Mouse (Mus musculus) lung, postnatal 0 days (tissue): ENCODE data around the gene Fsd2. TPM values are rescaled to one million over a fixed set of nuclear protein-coding genes. Genes with fewer than 3 reads are reported as not detected.
A peak's percentile ranks its signal among the peaks of the same experiment; 100 is the strongest.

Source experiments
- ATAC-seq: fragments of 200-750 bp; cut with Nextera tagmentation; 2 replicates; pipeline ENCODE4 v1.8.0; 2017; ENCODE audit warnings: moderate library complexity
- DNase-seq: peaks from one replicate; pipeline ENCODE4 v3.0.0-alpha.2; 2016; ENCODE audit warnings: low spot score
- H3K27ac ChIP-seq: fragments of 300-500 bp; sonication (generic); 2 replicates; pipeline ENCODE4 v1.5.1; 2014; ENCODE audit warnings: antibody characterized with exemption, mild to moderate bottlenecking, low read length, mixed read lengths
- H3K27me3 ChIP-seq: fragments of 300-500 bp; sonication (generic); replicated peaks from 2 replicates; pipeline ENCODE4 v1.6.1; 2014; ENCODE audit warnings: low read length, mixed read lengths; ENCODE audit not compliant: insufficient read depth
- H3K36me3 ChIP-seq: fragments of 300-500 bp; sonication (generic); 2 replicates; pipeline ENCODE4 v1.6.1; 2014; ENCODE audit warnings: low read length, mixed read lengths; ENCODE audit not compliant: insufficient read depth
- H3K4me1 ChIP-seq: fragments of 300-500 bp; sonication (generic); 2 replicates; pipeline ENCODE4 v1.6.1; 2014; ENCODE audit warnings: antibody characterized with exemption, low read depth, low read length, mixed read lengths; ENCODE audit not compliant: insufficient read depth
- H3K4me2 ChIP-seq: fragments of 300-500 bp; sonication (generic); replicated peaks from 2 replicates; pipeline ENCODE4 v1.6.1; 2014; ENCODE audit warnings: low read depth, mild to moderate bottlenecking, low read length, moderate library complexity, mixed read lengths
- H3K4me3 ChIP-seq: fragments of 300-500 bp; sonication (generic); 2 replicates; pipeline ENCODE4 v1.5.1; 2014; ENCODE audit warnings: low read depth, low read length
- H3K9ac ChIP-seq: fragments of 300-500 bp; sonication (generic); replicated peaks from 2 replicates; pipeline ENCODE4 v1.6.1; 2014; ENCODE audit warnings: low read depth, mild to moderate bottlenecking
- H3K9me3 ChIP-seq: fragments of 300-500 bp; sonication (generic); 2 replicates; pipeline ENCODE4 v1.6.1; 2016; ENCODE audit warnings: low read length, mixed read lengths
- CTCF ChIP-seq: IDR thresholded peaks from 2 replicates; pipeline ENCODE4 v1.5.1; 2016; ENCODE audit warnings: antibody characterized with exemption, mild to moderate bottlenecking
- EP300 ChIP-seq: IDR thresholded peaks from 2 replicates; pipeline ENCODE4 v1.6.1; 2016; ENCODE audit warnings: antibody characterized with exemption, mild to moderate bottlenecking, control low read depth
- WGBS: fragments of 180-500 bp; shearing (Covaris S2); extraction: QIAGEN DNeasy Blood & Tissue Kit; methylation state at CpG from one replicate; pipeline ENCODE4 v1.1.7; 2014; 5-methylcytosine and 5-hydroxymethylcytosine counted together
- polyA plus RNA-seq: library from polyadenylated mRNA; unstranded; fragments of >200 nt; fragmentation: Nextera tagmentation; extraction: Ambion mirVana; gene quantifications from 2 replicates; pipeline ENCODE4 v1.2.1, GENCODE M21; 2015

Fsd2 gene
- polyA plus RNA-seq, 1 experiment from 2014 or later, result 1.0 TPM

GRCm38 (mm10) chr7:81577872-81578271 is 11.1 kb upstream of the Fsd2 start:
- H3K27ac ChIP-seq, result no peak overlapping the region
- ATAC-seq (0 out of 2 replicates have a peak, but pooled peaks have one; percentile 29), DNase-seq (peak; percentile 14)
- no peak overlapping the region for H3K9ac ChIP-seq
- no peak overlapping the region for H3K4me2 ChIP-seq
- H3K36me3 ChIP-seq, result peaks cover 9% of the 10 kb centered on the region; the same call in 1 of the 2 replicates
- no peaks in the 10 kb centered on the region for H3K27me3 ChIP-seq
- H3K4me3 ChIP-seq, result no peak overlapping the region
- peaks cover under 1% of the 10 kb centered on the region; the same call in 1 of the 2 replicates for H3K4me1 ChIP-seq
- TF ChIP-seq CTCF (no peak), EP300 (no peak)
- WGBS, result 92% methylated on average over 3 of the region's 3 CpGs
- H3K9me3 ChIP-seq, result no peaks in the 10 kb centered on the region

GRCm38 (mm10) chr7:81575606-81576005 is 8.9 kb upstream of the Fsd2 start:
- 92% methylated on average over 10 of the region's 10 CpGs for WGBS
- H3K27me3 ChIP-seq, result no peaks in the 10 kb centered on the region
- peaks cover 9% of the 10 kb centered on the region; the same call in 1 of the 2 replicates for H3K36me3 ChIP-seq
- TF ChIP-seq EP300 (no peak), CTCF (no peak)
- DNase-seq (no peak), ATAC-seq (no peak)
- H3K4me2 ChIP-seq, result no peak overlapping the region
- H3K9me3 ChIP-seq, result no peaks in the 10 kb centered on the region
- H3K4me3 ChIP-seq, result no peak overlapping the region
- no peak overlapping the region for H3K9ac ChIP-seq
- H3K27ac ChIP-seq, result no peak overlapping the region
- peaks cover 4% of the 10 kb centered on the region; the same call in 1 of the 2 replicates for H3K4me1 ChIP-seq

DNA sequence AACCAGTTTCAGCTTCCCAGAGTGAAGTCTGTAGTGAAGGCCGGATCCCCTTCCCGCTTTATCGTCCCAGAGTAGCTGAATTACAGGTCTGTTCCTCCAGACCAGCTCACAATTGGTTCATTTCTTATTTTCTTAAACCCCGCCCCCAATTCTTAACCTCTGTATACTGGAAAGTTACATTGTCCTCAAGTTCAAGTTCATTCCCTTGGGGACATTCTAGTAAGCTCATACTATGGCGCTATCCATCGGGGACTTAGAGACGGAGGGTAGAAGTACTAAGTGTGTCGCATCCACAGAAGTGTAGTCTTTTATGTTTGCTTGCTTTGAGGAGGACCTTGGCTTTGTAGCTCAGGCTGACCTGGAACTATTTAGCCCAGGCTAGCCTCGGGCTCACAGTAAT is 7.1 kb upstream of the Fsd2 start:
- Histone ChIP-seq H3K4me3 (no peak overlapping the region), H3K4me1 (peaks cover 4% of the 10 kb centered on the region; the same call in 1 of the 2 replicates), H3K36me3 (peaks cover 9% of the 10 kb centered on the region; the same call in 1 of the 2 replicates), H3K27me3 (no peaks in the 10 kb centered on the region), H3K9ac (no peak overlapping the region), H3K9me3 (no peaks in the 10 kb centered on the region), H3K27ac (no peak overlapping the region), H3K4me2 (no peak overlapping the region)
- no peak for DNase-seq
- ATAC-seq, result no peak
- 94% methylated on average over 9 of the region's 9 CpGs for WGBS
- TF ChIP-seq EP300 (no peak), CTCF (no peak)

- H3K36me3 ChIP-seq, result peaks cover 9% of the 10 kb centered on the region; the same call in 1 of the 2 replicates
- no peaks in the 10 kb centered on the region for H3K27me3 ChIP-seq
- DNase-seq (peak; percentile 69), ATAC-seq (no peak)
- no peak overlapping the region for H3K4me3 ChIP-seq
- H3K27ac ChIP-seq, result no peak overlapping the region
- no peaks in the 10 kb centered on the region for H3K9me3 ChIP-seq
- no peak overlapping the region for H3K4me2 ChIP-seq
- peaks cover 4% of the 10 kb centered on the region; the same call in 1 of the 2 replicates for H3K4me1 ChIP-seq
- no peak for TF ChIP-seq EP300
- no peak for TF ChIP-seq CTCF
- WGBS, result 53% methylated on average over 6 of the region's 6 CpGs
- no peak overlapping the region for H3K9ac ChIP-seq
Observed at GRCm38 (mm10) chr7:81573397-81573796, 6.7 kb upstream of the Fsd2 start.

GRCm38 (mm10) chr7:81572610-81573268 is 6.0 kb upstream of the Fsd2 start:
- ATAC-seq (no peak), DNase-seq (peak; percentile 55)
- WGBS, result 43% methylated on average over 6 of the region's 6 CpGs
- TF ChIP-seq CTCF (no peak), EP300 (no peak)
- Histone ChIP-seq H3K9ac (0 out of 2 replicates have a peak overlapping the region, but pooled peaks have one; percentile 9), H3K4me1 (peaks cover 4% of the 10 kb centered on the region; the same call in 1 of the 2 replicates), H3K4me2 (peak overlapping the region; percentile 67), H3K27ac (peak overlapping the region; percentile 91; the same call in 1 of the 2 replicates), H3K27me3 (no peaks in the 10 kb centered on the region), H3K36me3 (peaks cover 6% of the 10 kb centered on the region; the same call in 1 of the 2 replicates), H3K4me3 (peak overlapping the region; percentile 91), H3K9me3 (no peaks in the 10 kb centered on the region)

DNA sequence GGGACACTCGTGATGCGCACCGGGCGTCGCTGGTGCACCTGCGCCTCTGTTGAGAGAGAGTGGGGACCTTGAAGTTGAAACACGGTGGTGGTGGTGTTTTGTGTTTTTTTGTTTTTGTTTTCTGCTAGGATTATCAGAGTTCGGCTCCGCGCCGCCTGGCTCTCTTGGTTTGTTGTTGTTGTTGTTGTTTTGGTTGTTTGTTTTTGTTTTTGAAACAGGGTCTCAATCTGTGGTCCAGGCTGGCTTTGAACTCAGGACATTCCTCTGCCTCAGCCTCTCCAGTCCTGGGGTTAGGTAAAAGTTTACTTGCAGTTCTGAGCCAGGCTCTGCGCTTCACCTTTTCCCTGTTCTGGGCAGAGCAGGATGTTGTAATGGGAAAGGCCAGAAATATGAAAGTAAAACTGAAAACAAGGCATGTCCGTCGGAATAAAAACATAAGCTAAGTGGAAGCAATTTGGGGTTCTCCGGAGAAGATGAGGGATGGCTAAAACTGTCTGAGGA is 5.2 kb upstream of the Fsd2 start:
- Histone ChIP-seq H3K27ac (peak overlapping the region; percentile 91), H3K9me3 (no peaks in the 10 kb centered on the region), H3K27me3 (no peaks in the 10 kb centered on the region), H3K9ac (peak overlapping the region; percentile 72), H3K36me3 (peaks cover 6% of the 10 kb centered on the region; the same call in 1 of the 2 replicates), H3K4me1 (peaks cover 4% of the 10 kb centered on the region; the same call in 1 of the 2 replicates), H3K4me3 (peak overlapping the region; percentile 91), H3K4me2 (peak overlapping the region; percentile 67)
- peak; percentile 69 for DNase-seq
- ATAC-seq, result no peak
- TF ChIP-seq EP300, result no peak
- no peak for TF ChIP-seq CTCF
- 4% methylated on average over 15 of the region's 15 CpGs for WGBS
